Mouse (Mus musculus) cerebellum, postnatal 36 days (tissue): Measurements from ENCODE around the gene Nat10.

Experiments used
- DNase-seq, 2 experiments: peaks; one replicate each; pipeline ENCODE4 v3.0.0; 2021 to 2022; ENCODE audit warnings: mixed read lengths in 2 of 2

Nat10 gene

DNA sequence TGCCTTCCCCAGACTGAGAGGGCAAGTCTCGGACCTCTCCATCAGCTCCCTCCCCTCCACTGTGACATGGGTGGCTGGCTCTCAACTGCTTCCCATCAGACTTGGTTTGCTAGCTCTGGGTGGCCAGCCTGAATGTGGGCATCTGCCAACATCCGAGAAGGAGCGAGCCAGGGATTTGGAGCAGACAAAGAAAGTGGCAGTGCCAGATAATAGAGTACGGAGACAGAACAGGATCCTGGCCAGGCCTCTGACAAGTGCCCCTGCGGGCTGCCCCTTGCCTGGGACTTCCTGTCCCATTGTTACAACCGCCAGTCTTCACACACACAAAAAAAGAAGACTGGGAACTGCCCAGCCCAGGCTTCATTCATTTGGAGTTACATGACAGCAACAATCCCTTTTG is 70.6 kb downstream of the Nat10 start:
- peak; percentile 33 to 40 for DNase-seq

DNA sequence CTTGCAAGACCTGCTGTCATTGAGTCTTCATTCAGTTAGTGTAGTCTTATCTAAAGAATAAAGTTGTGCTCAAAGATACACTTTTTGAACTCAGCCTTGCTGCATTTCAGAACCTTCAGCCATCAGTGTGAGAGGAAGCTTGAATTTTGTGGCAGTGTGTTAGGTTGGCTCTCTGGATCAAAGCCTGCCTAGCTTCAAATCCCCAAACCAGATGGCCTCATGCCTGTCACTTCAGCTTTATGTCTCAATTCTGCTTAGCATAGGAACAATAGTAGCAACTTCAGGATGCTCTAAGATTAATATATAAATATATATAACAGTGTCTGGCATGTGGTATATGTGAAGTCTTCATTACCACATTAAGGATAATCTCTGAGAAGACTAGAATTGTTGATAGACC is 73.2 kb downstream of the Nat10 start:
- no peak for DNase-seq

DNA sequence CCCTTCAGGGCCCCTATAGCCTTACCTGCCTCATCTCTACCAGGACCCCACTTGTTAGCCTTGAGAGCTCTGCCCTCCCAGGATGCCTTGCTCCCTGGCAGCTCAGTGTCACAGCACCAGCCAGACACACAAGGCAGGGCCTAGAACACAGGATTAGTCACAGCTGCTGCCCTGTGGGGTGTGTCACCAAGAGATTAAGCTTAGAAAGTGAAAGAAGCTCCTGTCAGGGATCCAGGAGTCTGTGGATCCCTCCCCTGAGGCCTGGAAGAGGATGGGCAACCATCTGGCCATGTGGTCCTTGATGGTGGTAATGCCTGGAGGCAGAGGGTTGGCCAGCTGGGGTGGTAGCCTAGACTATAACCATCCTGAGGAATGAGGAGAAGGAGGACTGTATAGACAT is 73.9 kb downstream of the Nat10 start:
- DNase-seq: no peak

DNA sequence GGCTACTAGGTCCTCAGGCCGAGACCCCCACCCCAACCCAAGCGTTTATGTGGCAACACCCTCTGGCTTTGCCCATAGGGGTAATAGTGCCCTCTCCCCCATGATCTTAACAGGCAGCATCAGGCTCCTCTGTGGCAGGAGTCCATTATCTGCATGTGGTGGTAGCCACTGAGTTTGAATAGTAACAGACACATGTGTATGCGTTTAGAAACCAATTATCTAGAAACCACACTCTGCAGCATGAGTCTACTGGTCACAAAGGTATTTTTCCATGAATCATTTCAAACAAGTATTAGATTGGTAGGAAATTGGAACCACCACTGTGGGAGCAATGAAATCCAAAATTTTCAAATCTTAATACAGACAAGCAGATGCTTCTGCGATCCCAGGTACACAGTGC is 75.5 kb downstream of the Nat10 start:
- DNase-seq: no peak

DNA sequence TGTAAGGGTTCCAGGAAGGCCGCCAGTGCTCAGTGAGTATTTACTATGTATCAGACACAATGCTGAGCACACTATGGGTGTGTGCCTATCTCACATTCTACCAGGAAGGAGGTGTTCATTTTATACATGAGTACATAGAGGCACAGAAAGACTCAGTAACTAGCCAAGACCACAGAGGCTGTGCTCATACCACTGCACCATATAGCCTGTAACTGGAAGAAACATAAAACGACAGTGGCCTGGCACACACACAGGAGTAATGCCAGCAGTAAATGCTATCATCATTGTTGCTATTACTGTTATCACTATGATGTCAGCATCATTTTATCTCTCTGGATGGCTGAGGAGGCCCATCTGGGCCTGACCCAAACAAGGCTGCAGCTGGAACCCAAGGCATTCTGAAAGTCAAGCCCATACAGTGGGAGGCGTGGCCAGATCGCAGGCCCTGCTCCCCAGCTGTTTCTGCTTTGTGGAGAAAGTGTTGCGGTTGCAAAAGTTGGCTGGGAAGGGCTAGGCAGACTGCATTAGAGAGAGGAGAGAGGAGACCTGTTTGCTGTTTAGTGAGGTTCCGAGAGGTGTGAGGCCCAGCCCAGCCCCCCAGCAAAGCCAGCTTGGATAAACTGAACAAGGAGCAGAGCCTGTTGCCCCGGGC is 76.0 kb downstream of the Nat10 start:
- DNase-seq: no peak

DNA sequence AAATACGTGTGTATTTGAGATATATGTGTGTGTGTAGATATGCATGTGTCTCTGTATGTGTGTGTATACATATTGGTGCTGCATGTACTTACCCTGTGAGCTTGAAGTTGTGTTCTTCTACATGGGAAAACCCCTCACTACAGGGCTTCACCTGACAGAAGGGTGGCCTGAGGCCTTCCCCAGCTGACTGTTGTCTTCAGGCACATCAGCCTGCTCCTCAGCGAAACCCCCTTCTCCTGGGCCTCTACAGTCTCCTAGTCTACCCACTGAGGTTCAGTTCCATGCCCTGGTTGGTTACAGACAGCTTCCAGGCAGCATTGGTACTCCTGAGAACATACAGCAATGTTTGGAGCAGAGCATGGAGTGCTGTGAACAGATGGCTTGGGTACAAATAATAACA is 76.6 kb downstream of the Nat10 start:
- DNase-seq: no peak

DNA sequence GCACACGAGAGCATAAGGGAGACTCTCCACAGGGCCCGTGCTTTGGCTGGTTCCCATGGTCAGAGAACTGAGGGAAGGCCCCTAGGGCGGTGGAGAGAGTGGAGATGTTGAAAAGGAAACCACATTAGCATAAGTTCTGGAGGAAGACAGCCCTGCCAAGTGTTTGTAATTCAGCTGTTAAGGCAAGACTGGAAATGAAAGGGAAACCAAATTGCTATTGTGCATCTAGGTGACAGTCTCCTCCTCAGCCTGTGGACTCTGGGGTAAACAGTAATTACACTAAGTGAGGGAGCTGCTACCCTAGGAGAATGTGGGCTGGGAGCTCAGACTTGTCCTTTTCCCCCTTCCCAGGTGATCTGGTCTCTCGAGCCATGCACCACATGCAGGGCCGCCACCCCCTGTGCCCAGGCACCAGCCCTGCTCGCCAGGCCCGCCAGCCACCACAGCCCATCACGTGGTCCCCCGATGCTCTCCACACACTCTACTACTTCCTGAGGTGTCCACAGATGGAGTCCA is 78.1 kb downstream of the Nat10 start:
- DNase-seq: no peak

DNA sequence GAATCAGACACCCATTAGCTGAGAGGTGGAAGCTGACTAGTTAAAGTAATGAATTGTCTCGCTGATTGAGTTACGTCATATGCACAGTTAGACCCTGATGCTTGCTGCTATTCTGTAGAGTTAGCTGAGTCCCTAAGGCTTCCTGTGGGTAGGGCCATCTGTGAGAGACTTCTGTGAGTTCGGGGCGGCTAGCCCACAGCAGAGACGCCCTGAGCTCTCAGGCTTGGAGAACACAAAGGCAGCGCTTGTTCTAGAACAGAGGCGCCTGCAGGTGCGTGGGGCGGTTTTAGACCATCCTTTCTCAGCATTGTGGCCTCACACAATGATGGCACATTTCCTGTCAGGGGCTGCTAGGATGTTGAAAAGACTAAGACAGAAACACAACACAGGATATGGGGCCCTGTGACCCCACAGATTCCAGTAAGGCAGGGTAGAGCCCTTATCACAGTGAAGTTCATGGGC is 78.8 kb downstream of the Nat10 start:
- no peak for DNase-seq

DNA sequence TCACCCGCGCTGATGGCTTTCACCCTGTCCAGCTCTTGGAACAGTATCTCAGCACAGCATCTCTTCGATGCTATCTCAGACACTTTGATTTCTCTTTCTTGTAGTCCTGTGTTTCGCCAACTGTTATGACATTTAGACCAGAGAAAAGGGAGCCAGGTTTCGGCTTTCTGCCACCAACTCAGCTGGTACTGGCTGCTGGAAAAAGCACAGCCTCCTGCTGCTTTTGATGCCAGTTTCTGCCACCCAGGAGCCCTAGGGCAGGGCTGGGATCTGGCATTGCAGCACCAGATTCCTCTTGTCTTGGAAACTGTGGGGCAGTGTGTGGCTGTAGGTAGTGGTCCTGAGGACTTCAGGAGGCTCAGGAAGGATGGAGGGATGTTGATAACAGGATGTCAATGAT is 79.9 kb downstream of the Nat10 start:
- DNase-seq: peak in 1 of 2 experiments; percentile 27

DNA sequence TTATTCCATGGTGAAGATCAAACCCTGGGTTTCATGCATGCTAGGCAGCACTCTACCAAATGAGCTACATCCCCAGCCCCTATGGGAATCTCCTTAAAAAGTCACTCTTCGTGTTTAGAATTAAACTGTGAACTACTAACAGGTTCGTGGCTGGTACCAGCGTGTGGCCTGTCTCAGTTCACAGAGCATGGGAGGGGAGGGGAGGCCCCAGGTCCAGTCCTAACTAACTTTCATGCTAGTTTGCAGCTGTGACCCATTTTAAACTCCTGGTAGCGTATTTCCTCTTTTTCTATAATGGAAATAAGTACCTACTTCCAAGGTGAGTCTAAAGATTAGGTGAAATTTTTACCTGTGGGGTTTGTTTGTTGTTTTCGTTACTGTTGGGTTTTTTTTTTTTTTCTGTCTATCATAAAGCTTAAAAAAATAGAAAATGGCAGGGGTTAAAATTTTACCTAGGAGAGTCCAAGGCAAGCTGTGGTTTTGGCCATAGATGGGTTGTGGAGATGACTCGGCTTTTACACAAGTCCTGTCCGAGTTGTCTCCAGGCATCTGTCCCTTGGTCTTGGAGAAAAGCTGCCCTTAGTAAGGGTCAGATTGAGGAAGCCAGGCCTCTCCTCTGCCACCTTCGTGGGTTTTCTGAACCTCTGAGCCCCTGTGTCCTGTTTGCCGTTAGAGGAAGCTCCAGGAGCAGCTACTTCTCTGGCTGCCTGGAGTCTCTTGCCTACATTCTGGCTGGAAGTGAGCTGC is 80.5 kb downstream of the Nat10 start:
- DNase-seq: no peak

DNA sequence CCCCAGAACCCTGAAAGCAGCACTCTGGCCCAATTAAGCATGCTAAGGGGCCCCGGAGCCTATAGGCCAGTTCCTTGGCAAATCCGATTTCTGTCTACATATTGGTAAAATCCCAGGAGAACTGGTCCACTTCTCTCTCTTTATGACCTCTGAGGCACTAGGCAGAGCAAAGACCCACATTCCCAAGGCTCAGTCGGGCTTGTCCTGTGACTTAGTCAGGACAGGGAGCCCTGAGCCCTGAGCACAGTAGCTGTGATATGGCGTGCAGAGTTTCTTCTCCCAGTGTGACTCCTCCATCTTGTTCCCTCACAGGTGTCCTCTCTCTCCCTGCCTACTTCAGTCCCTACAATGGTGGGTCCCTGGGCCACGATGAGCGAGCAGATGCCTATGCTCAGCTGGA is 82.6 kb downstream of the Nat10 start:
- DNase-seq: no peak

DNA sequence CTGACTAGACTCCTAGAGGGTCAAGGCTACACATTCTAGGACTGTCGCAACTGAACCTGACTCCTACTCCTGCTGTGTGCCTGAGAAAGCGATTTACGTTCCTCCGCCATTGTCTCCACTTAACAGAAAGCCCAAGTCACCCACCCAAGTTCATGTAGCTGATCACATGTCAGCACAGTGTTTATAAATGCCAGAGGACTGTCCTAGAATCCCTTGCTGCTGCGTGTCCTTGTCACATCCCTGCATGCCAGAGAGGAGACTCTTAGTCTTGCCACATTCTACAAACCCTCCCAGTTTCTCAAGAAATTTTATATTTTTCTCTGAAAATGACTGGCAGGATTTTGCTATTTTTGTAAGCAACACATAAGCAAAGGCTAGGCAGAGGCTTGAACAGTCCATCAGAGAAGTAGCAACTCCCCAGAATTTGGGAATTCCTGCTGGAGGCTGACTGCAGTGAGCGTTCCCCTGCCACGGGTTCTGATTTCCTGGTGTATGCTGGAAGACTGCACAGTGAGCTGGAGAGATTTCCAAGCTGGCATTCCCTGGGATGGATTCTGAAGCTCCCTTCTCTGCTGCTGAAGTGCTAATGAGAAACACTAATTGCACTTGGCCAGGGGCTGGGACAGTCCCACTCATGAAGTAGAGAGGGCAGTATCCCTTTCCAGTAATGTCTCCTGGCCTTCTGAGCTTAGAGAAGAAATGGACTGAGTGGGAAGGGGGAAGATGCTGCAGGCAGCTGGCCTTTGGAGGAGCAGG is 83.3 kb downstream of the Nat10 start:
- DNase-seq: no peak

DNA sequence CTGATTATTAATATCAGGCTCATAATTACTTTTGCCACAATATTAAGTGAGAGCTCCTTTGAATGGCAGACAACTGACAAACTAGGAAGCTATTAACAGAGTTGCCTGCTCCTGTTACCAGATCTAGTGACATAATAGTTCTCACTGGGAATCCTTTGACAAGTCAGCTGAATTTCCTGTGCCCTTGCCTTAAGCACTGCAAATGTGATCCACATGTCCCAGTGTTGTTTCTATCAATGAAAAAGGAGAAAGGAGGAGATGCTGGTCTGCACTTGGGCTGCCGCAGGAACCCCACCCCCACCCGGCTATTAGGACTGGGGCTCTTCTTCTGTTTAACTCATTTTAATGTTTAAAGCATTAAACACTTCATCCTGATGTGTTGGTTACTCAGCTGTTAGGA is 84.3 kb downstream of the Nat10 start:
- DNase-seq: no peak

DNA sequence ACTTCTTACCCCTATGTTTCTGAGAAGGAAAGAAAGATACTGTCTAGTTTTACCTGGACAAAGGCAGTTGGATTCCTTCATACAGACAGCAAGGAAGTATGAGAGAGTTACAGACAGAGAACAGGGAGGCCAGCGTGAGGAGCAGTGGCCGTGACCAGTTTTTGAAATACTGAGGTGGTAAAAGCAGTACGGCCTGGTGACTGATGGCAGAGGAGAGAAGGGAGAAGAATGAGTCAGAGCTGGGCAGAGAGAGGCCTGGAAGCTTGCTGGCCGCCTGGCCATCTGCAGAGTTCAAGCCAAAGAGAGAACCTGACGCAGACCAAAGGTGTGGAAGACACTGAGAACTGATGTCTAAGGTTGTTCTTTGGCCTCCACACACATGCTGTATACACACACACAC is 85.7 kb downstream of the Nat10 start:
- peak in 1 of 2 experiments; percentile 18 for DNase-seq

DNA sequence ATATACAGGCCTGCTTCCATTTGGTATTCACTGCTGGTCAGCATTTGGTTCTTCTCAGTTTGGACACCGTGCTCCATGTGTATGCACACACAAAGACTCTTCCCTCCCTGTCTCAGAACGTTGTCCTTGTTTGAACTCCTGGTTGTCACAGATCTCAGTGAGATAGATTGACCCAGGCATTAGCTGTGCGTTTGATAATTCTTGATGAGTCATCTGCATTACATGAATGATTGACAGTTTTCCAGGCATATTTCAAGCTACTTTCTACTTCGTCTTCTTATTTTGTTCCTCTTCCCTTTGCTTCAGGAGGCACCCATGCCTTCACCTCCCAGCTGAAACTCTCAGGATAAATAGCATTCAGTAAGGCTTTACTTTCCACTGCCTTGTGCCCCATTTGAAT is 87.5 kb downstream of the Nat10 start:
- DNase-seq: no peak

DNA sequence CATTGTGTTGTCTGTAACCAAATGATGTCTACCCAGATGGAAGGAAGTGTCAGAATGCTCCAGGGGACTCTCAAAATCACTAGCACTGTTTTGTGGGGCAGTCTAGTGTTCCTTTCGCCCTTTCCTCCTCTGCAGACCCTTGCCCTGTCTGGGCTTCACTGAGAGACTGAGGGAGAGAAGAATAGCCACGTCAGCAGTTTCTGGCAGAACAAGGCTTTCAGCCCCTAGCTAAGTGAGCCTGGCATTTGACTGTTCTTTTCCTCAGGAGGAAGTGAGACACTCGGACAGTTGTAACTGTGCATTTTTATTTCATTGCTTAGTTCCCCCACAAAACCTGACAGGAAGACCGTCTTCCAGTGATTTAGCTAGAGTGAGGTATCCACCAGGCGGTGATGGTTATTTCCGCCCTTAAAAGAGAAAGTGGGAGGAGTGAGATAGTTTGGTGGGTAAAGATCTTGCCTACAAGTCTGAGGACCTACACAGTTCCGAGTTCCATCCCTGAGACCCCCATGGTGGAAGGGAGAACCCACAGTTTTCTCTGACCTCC is 88.4 kb downstream of the Nat10 start:
- no peak for DNase-seq
